Mouse (Mus musculus): ENCODE results near the gene Uckl1. TPM values are rescaled to one million over a fixed set of nuclear protein-coding genes. Genes with fewer than 3 reads are reported as not detected.

Gene Uckl1
- total RNA-seq, 2 experiments from 2014 or later, result 36.6 to 47.4 TPM

DNA sequence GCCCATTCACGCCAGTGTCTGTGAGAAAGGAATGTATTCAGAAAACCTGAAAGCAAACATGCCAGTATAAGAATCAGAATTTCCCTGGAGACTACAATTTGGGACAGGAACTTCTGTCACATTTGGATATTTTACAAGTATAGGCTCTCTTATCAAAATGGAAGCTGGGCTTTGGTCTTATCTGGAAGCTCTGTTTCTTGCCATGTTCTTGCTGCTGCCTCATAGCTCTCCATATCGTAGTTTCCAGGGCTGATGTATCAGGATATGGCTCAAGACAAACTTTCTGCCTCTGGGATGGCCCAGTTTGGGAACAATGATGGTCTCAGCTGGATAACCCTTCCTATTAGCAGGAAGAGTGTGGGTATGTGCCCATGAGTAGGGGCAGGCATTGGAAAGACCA, 8.1 kb downstream of the Uckl1 start:
- intact Hi-C loops (cut with DNase I), result no loop called here
- DNase-seq, result no peak

- intact Hi-C loops (cut with DNase I), result no loop called here
- DNase-seq, result no peak
Observed at GRCm38 (mm10) chr2:181574921-181575545, 9.7 kb downstream of the Uckl1 start.

GRCm38 (mm10) chr2:181573961-181574360, 10.7 kb downstream of the Uckl1 start:
- DNase-seq, result no peak
- intact Hi-C loops (cut with DNase I), result no loop called here

DNA sequence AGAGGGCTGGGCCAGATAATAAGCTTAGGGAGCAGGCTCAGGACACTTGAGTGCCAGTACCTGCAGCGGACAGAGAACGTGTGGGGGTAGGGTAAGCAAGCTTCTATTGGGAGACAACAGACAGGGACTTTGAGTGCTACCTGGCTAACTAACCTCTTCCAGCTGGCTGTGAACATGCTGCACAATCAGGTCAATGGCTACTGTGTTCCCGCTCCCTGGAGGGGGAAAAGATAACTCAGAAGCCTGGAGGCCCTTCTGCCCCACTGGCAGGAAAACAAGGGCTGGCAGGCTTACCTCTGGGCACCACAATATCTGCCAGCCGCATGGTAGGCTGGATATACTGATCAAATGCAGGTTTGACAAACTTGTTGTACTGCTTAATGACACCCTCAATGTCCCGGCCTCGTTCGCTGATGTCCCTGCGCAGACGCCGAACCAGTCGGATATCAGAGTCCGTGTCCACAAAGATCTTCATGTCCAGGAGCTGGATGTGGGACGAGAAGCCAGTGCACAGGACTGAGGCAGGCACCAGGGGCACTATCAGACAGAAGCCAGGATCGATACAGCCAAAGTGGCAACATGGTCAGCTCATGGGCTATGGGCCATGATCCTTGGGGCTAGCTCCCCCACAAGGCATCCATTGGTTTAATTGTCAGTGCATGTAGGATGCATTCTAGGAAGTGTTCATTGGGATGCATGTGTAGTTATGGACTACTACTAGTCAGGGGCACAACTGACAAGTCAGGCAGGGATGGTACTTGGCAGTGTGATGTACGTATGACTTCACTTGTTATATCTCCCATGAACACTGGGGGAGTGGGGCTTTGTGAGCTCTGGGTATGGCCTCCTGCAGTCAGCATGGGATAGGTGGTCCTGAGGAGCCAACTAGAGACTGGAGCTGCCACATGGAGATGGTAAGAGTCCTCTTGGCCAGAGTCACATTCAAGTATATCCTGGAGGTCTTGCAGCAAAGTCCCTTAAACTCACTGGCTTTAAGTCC, 11.5 kb downstream of the Uckl1 start:
- intact Hi-C loops (cut with DNase I), result no loop called here
- DNase-seq, result peak; percentile 33 to 42

DNA sequence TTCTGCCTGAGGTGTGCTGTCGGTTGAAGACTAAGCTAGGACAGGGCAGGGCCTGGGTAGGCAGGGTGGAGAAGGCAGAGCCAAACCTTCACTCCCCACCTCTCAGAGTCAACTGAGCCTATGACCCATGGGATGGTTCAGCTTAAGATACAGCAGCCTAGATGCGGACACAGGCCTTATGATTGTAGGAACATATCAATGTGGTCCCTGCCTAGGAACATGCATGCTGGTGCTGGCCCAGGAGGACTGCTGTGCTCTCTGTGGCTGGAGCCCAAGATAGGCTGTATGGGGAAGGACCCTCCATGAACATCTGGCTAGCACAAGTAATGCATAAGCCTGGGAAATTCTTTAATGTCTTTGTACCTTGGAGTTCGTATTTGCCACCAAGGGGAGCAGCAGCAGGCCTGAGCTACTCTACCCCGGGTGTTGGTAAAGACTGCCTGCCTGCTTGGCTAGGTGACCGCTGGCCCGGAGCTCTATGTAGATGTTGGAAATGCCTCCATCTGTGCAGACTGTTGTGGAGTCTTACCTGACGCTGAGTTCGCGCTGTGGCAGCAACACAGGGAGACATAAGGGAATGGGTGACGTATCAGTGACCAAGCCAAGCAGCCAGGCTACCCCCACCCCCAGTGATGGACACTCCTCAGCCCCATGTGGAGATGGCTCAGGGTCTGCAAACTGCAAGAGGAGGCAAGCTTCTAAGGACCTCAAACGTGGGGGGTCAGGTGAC, 12.6 kb downstream of the Uckl1 start:
- intact Hi-C loops (cut with DNase I), result no loop called here
- DNase-seq, result no peak

DNA sequence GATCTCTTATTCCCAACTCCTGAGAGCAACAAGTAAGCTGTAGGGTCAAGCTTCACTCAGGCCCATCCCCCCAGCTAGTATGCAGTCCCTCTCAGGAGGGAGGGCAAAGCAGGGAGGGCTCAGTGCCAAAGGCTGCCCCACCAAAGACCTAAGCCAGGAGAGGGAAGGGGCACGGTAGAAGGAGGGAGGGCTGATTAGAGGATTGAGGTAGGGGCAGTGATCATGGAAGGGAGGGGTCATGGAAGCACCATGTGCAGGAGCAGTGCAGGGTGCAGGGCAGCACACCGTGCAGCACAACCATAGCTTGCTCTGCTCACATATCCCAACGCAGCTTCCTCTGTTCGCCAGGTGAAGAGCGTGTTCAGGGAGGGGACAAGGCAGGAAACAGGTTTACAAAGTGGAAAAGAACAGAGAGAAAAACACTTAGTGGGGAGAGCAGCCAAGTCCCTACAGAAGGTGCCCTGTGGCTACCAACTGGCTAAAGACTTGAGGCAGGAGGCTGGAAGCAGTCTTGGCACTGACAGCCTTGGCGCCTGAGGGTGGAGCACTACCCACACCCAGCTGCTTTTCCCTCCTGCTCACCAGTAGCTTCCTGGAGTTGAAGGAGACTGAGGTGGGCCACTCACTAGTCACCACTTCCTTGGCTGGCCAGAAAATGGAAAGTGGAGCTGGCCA, 13.6 kb downstream of the Uckl1 start:
- intact Hi-C loops (cut with DNase I), result no loop called here
- DNase-seq, result no peak

DNA sequence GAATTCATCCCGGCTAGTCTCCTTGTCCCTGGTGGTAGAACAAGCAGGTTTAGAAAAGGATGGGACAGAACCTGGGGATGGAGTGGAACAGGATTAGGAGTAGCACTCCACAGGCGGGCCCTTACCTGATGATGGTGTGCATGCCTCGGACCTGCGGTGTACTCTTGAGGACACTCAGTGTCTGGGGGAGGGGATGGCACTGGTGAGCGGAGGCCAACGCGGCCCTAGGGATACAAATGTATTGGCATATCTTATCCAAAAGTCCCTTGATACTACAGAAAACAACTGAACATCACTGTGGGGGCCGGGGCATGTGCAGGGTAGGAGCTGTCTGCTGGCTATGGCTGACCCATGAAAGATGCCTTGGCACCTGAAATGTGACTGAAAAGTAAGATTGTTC, 14.3 kb downstream of the Uckl1 start:
- no peak for DNase-seq
- intact Hi-C loops (cut with DNase I), result no loop called here

DNA sequence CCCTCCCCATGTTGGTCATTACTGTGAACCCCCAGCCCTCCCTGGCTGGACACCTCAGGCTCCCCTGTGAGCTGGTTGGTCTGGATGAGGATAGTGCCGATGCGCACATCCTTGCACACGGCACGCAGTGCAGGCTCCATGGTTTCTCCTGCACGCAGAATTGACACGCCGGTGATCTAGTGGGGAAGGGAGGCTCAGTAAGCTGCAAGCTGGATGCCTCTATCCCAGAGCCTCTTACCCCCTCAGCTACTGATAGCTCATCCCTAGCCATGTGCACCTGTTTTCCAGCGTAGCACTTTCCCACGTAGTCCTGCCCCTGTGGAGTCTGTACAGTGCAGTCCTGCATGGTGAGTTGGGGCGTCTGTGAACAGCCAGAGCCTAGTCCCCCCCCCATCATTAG, 14.8 kb downstream of the Uckl1 start:
- intact Hi-C loops (cut with DNase I), result loop anchor here (2.0 kb wide), 3 partner anchors 45 to 179 kb away; no protein-coding TSS in a partner anchor
- DNase-seq, result no peak

DNA sequence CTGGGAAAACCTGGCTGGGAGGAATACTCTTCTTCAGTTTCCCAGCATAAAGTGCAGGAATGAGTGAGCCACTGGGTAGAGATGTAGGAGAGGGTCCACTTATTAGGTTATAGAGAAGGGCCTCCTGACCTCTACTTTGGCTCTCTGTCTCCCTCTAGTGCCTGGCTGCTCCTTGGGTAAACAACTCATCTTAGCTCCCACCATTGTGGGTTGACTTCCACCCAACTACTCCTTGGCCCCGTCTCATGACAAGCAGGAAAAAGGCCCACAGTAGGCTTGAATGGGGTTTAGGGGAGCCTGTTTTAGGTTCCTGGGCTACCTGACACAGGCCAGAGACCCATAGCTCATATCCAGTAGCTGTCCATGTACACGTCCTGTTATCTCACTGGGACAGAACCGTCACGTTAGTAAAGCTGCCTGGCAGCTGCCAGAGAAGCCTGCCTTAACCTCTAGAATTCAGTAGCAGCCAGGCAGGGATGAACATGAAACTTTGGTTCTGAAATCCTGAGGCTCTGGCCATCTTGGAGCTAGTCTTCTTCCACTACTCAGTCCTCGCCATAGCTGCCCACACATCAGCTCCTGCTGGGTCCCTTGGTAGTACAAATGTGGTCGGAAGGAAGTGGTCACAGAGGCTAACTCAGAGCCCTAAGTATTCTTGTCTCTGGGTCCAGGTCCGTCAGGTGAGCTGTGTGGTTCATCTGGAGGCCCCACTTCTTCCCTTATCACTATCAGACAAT, 16.3 kb downstream of the Uckl1 start:
- peak; percentile 53 to 70 for DNase-seq
- intact Hi-C loops (cut with DNase I), result loop anchor here (2.0 kb wide), 3 partner anchors 44 to 178 kb away; no protein-coding TSS in a partner anchor

DNA sequence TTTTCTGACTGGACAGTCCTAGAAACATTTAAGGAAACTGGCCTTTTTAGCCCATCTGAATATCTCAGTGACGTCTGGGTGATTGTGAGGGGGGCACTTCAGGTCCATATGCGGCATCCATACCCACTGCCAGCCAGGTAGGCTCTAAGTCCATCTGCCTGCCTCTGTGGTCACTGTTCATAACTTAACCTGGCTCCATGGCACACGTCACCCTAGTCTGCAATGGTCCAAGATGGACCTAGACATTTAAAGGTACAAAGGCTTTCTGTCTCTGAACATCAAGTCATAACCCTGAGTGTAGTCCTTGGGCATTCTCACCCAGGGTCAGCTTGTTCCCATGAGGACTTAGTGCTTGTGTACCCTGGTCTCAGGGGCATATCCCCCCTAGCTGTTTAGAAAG, 17.4 kb downstream of the Uckl1 start:
- intact Hi-C loops (cut with DNase I), result no loop called here
- DNase-seq, result no peak

GRCm38 (mm10) chr2:181553772-181554171, 30.9 kb downstream of the Uckl1 start:
- intact Hi-C loops (cut with DNase I), result no loop called here
- DNase-seq, result no peak

DNA sequence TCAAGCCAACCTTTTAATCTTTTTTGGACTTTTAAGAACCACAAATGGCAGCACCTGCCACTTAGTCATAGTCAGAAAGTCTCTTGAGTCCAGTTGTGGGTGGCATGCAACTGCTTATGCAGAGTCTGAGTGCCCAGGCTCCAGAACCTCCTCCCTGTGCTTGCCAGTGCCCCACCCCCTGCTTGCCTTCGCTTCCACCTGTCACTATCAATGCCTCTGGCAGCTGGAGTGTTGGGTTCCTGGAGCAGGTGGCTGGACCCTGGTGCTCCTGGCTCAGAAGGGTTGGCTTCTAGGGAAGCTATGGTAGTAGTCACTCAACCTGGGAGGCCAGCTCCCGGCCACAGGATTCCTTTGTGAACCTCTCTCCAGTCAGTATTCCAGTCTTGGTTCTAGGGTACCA, 34.5 kb downstream of the Uckl1 start:
- intact Hi-C loops (cut with DNase I), result no loop called here
- no peak for DNase-seq

DNA sequence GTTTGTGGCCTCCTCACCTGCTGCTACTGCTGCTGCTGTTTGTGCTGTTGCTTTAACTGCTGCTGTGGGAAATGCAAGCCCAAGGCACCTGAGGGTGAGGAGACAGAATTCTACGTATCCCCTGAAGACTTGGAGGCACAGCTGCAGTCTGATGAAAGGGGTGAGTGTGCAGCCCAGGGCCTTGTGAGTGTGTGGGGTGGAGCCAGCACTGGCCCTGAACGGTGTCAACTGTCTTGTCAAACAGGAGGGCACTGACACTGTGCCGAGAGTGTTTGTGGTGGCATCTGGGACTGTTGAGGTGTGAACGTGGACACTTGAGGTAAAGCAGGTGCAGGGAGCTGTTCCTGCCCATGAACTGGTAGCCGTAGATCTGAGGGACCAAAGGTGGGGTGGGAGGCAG, 36.0 kb downstream of the Uckl1 start:
- no peak for DNase-seq
- intact Hi-C loops (cut with DNase I), result no loop called here

- DNase-seq, result no peak
- intact Hi-C loops (cut with DNase I), result no loop called here
Observed at GRCm38 (mm10) chr2:181548227-181548626, 36.5 kb downstream of the Uckl1 start.

GRCm38 (mm10) chr2:181546142-181546541, 38.5 kb downstream of the Uckl1 start:
- DNase-seq, result no peak
- intact Hi-C loops (cut with DNase I), result no loop called here

- no peak for DNase-seq
- intact Hi-C loops (cut with DNase I), result no loop called here
Observed at GRCm38 (mm10) chr2:181541761-181542380, 42.8 kb downstream of the Uckl1 start.

DNA sequence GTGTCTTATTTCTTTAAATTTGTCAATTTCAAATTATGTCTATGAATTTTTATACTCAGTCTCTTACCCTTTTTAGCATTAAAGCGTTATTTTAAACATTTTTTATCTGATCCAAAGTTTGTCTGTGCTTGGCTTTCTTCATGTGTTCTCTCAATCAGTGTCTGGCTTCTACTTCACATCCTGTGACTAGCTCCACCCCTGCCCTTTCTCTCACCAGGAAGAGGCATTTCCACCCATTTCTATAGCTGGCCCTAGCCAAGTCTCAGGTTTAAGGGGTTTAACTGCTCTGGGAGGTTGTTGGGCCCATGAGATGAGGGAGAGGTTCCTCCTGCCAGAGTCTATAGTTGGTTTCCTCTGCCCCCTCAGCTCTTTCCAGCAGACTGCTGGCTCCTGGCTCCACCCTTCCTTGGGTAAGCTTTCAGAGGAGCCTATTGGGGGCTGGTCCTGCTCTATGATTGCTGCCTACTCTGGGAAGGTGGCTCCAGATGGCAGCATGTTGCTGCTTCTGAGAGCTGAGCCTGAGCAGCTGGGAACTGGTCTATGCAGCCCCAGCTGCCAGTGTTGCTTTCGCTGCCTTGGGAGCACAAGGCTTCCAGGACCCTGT, 47.1 kb downstream of the Uckl1 start:
- DNase-seq, result peak; percentile 10 to 34
- intact Hi-C loops (cut with DNase I), result no loop called here

DNA sequence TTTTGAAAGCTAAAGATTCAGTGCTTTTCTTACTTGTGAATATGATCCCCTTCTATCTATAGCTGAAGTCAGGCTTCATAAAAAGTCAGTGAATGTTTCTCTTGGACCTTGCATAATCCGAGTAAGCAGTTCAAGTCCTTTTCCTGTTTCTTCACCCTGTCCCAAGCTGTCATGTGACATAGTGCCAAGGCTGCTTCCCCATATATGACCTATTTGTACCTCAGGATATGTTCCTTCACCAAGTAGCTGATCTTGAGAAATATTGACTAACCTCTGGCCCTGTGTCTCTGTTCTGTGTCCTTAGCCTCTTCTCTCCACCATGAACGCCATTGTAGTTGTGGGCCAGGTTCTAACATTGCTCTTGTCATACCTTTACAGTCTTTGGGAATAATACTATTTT, 48.3 kb downstream of the Uckl1 start:
- intact Hi-C loops (cut with DNase I), result no loop called here
- no peak for DNase-seq

- DNase-seq, result no peak
- intact Hi-C loops (cut with DNase I), result no loop called here
Observed at GRCm38 (mm10) chr2:181532589-181532988, 52.1 kb downstream of the Uckl1 start.
